Mouse (Mus musculus): ENCODE results near the gene Gnb1l.
A peak's percentile ranks its signal among the peaks of the same experiment; 100 is the strongest.
"Not testable (repeated sequence)": the region's sequence is repeated elsewhere in the genome, so short reads cannot be mapped to it uniquely, and the experiment has no call there.

The Gnb1l gene

GRCm38 (mm10) chr16:18484386-18484785, 14.1 kb upstream of the Gnb1l start:
- DNase-seq: no peak

DNA sequence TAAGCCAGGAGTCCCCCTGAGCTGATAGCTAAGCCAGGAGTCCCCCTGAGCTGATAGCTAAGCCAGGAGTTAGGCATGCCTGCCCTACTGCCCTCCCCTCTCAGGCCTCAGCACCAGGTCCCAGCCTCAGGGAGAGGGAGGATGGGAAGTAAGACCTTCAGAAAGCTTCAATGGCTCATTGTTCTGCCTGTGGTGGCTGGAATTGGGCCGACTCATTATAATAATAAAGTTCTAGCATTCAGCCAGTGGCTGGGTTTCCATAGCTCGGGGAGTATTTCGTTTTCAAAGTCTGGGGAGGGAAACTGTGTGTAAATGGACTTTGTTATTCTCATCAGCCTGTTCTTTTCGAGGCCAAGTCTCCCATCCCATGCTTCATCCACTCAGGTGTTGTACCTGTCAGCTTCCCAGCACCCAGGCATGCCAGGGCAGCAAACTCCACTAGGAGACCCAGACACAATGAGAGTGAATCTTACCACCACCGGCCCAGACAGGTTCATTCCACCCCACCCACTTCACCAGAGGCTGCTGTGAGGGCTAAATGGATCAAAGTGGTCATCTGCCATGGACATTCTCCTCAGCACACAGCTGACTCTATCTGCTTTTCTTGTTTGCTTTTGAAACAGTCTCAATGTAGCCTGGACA, 13.6 kb upstream of the Gnb1l start:
- no peak for DNase-seq

DNA sequence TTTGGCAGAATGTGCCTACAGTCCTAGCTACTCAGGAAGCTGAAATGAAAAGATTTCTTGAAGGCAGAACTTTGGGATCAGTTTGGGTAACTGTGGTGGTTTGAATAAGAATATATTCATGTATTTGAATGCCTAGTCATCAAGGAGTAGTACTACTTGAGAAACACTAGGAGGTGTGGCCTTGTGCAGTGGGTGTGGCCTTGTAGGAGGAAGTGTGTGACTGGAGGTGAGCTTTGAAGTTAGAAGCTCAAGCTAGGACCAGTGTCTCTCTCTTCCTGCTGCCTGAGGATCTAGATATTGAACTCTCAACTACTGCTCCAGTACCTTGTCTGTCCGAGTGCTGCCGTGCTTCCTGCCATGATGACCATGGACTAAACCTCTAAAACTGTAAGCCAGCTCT, 12.4 kb upstream of the Gnb1l start:
- no peak for DNase-seq

DNA sequence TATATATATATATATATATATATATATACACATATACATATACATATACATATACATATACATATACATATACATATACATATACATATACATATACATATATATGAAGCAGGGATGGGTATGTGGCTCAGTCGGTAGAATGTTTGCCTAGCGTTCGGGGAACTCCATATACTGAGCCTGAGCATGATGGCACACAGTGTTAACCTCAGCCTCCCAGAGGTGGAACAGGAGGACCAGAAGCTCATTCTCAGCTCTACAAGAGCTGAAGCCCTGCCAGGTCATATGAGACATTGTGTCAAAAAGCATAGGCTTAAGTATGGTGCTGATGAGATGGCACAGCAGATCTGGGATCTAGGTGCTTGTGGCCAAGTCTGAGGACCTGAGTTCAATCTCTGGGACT, 8.2 kb upstream of the Gnb1l start:
- no peak for DNase-seq

GRCm38 (mm10) chr16:18490894-18491293, 7.6 kb upstream of the Gnb1l start:
- no peak for DNase-seq

DNA sequence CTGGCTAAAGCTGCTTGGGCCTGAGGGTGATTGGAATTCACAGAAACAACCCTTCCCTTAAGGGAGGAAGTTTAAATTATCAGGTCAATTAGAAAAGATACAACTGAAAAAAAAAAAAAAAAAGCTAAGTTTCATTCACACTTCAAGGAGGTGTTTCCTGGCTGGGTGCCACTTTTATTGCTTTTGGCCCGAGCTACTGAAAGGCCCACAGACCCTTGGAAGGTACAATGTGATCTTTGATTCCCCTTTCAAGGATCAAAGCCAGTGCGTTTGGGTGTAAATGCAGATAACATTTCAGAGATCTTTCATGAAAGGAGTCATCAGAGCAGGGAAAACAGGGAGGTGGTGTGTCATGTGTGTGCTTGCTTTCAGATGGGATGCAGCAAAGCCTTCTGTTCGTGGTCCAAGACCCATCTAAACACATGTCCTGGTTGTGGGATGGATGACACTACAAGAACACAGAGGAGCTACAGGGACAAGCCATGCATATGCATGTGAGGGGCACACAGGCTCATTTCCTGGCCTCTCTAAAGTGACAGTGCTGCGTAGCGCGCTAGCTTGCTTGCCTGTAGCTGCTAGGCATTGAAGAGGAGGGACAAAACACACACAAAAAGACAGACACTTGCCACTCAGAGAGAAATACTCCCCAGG, 523 bp upstream of the Gnb1l start:
- DNase-seq: no peak

DNA sequence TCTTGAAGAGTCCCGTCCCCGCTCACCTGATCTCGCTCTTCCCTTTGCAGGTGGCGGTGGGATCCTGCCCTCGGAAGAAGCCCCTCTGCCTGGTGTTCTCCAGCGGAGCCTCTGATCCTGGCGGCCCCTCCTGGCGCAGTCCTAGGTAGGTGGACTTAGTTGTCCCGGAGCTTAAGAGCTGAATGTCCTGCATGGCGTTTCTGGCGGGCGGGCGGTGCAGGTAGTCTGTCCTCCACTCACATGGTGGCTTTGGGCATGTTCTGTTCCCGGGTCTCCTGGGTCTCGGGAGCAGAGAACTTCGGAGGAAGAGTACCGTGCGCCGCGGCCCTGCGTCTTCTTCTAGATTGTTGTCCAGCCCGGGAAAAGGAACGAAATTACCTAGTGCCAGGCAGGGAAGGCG, 483 bp downstream of the Gnb1l start:
- DNase-seq: no peak

GRCm38 (mm10) chr16:18501531-18501930, 3.0 kb downstream of the Gnb1l start:
- no peak for DNase-seq

- no peak for DNase-seq
Measured at GRCm38 (mm10) chr16:18503566-18504342, 5.2 kb downstream of the Gnb1l start.

DNA sequence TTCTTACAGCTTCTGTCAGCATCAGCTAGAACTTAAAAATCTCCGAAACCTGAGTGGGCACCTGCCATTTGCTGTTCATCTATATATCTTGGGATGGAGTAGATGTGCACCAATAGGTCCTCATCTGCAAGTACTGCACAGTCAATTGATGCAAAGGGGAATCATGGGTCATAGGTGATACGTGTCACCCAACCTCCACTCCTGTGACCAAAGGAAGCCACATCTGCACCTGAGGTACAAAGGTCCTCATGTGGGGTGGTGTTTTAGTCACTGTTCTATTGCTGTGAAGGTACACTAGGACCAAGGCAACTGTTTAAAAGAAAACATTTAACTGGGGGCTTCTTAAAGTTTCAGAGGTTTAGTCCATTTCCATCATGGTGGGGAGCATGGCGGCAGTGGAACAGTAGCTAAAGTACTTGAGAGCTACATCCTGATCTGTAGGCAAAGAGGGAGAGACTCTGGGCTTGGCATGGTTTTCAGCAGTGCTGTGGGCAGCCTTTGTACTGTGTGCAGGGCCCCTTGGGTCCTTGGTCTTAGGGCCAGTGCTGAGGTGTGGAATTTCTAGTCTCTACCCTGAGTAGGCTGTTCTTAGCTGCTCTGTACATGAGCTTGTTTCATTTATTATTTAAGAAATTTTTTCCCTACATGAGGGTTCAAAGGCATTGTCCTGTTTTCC, 8.1 kb downstream of the Gnb1l start:
- DNase-seq: no peak

DNA sequence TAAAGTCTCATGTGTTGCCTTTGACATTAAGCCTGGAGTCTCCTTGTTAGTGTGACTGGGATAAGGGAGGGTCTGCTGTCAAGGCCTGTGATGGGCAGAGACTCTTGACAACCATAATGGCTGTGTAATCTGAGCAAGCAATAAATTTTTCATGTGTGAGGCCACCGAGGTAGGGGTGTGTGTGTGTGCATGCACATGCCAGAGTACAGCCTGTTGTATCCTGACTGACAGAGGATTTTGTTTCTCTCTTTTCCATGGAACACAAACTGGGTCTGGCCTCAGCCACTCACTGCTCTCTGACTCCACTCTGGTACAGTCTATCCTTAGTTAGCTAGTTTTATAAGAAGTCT, 8.7 kb downstream of the Gnb1l start:
- DNase-seq: no peak

DNA sequence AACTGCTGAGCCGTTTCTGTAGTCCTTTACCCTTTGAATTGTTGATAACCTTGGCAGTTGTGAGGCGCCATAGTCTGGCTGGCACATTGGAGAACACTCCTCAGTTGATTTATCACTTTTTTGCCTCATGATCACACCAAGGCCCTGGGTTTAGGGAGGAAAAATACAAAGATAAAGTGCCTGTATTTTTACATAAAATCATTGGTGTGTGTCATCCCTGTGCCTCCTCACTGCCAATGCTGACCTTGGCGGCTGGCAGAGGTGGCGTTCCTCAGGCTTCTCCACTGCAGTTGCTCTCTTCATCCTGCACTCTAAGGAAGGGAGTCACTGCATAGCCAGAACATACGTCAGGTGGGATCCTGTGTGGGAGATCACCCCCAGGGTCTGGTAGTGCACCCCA, 13.2 kb downstream of the Gnb1l start:
- DNase-seq: no peak

GRCm38 (mm10) chr16:18513508-18513907, 15.0 kb downstream of the Gnb1l start:
- no peak for DNase-seq

- DNase-seq: peak; percentile 64
Measured at GRCm38 (mm10) chr16:18518091-18518490, 19.6 kb downstream of the Gnb1l start.

DNA sequence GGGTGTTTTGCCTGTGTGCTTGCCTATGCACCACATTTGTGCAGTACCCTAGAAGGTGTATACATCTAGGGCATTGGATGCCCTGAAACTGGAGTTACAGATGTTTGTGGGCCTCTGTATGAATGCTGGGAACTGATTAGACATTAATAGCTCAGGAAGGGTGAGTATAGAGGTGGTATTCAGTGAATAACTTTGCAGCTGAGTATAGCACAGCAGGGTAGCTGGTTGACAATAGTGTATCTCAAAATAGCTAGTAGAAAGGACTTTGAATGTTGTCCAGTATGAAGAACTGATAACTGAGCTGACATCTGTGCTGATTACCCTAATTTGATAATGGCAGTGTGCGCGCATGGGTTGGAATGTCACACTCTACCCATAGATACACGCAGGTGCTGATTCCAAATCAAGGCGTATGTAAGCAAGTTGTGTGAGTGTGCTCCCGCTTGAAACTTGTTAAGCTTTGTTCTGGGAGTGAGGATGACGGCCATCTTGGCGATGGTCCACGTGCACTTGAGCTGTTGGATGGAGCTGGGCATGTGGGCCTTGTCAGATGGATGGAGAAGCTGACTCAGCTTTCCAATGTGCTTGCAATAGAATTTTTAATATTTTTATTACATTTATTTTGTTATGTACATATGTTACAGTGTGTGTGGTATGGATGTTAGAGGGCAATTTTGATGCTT, 25.2 kb downstream of the Gnb1l start:
- no peak for DNase-seq

DNA sequence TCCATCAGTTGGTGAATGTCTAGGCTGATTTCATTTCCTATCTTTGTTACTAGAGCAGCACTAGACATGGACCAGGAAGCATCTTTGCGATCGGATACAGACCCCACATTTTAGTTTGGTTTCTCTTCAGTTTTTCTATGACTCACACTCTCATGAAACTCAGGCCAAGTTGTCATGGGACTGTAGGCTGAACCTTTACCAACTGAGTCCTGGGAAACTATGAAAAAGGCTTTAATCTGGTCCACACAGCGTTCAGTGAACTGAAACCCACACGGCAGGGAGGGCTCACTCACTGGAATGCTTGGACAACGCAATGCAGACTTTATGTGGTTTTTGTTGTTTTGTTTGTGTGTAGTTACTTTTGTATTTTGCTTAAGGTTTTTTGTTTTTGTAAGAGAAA, 30.1 kb downstream of the Gnb1l start:
- no peak for DNase-seq

DNA sequence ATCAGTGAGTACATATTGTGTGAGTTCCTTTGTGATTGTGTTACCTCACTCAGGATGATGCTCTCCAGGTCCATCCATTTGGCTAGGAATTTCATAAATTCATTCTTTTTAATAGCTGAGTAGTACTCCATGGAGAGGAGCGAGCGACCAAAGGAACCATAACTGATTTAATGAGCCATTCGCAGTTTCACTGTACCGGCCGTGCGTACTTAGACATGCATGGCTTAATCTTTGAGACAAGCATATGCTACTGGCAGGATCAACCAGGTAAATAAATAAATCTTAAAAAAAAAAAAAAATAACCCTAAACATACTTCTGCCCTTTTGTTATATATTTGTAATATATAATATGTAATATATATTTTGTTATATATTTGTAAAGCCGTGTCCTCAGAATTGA, 34.5 kb downstream of the Gnb1l start:
- not testable (repeated sequence) for DNase-seq

DNA sequence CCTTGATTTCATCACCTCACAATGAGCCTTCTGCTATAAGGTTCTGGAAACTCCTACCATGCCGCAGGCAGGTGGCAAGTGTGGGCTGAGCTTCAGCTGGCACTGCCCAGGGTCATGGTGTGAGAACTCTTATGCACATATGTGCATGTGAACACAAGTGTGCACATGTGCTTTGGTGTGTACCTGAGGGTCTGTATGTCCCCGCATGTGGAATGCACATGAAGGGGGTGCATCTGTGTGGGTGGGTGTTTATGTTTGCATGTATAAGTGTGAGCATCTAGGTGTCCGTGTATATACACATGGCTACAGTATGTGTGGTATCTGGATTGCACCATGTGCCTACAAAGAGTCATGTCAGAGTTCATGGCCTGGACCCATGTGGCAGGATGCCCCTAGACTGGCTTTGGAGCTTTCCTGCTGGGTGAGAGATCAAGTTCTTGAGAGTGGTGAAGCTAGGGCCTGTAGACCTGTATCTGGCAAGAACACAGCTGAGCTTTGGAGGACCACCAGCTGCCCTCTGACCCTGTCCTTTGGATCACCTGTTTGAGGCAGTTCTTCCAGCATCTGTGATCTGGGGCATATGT, 39.0 kb downstream of the Gnb1l start:
- no peak for DNase-seq

GRCm38 (mm10) chr16:18539281-18539680, 40.8 kb downstream of the Gnb1l start:
- DNase-seq: no peak

DNA sequence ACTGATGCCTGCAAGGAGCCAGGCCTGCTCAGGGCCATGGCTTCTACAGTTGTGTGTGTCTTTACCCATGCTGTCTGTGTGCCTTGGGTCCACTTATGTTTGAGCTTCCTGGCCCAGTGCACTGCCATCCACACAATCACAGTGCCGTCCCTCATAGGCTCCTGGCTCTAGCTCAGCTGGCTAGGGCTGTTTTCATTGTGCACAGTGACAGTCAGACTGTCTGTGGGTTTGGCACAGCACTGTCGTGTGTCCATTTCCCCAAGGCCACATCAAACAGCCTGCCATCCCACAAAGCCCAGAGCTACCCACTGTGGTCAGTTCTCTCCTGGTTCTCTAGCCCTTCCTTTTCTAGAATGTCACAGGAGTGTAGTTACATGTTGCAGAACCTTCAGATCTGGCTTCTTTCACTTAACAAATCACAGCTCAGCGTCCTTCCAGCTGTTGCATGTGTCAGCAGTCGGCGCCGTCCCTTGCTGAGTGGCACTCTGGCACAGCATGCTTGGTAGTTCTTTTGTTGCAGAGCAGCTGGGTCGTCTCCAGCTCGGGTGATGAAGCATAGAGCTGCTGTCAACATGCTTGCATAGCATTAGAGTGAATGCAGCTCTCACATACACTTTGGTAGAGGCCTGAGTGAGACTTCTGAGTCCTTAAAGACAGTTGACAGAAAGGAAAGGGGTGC, 44.8 kb downstream of the Gnb1l start:
- peak; percentile 32 for DNase-seq

- DNase-seq: no peak
Measured at GRCm38 (mm10) chr16:18547891-18548290, 49.4 kb downstream of the Gnb1l start.

DNA sequence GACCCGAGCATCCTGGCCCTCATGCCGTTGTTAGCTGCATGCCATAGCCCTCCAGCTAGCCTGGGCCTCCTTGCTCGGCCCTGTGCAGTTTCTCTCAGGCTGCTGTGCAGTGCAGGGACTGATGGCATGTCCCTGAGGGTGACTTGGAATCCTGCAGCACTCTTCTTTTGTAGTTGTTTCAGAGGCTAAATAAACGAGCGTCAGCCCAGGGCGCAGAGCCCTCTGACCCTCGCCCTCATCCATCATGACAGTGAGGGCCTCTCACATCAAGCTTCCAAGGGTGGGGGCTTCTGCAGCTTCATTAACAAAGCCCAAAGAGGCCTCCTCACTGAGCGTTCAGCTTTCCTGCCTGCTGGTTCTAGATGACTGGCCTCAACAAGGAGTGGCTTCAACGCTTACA, 53.1 kb downstream of the Gnb1l start:
- no peak for DNase-seq

Measured in layer of hippocampus, adult 9-11 months (tissue).